Mouse (Mus musculus) midbrain, embryonic 10.5 days (tissue): ENCODE results near the gene Maml3. TPM values are rescaled to one million over a fixed set of nuclear protein-coding genes. Genes with fewer than 3 reads are reported as not detected.

Experiments used
- DNase-seq: peaks from one replicate; pipeline ENCODE4 v3.0.0-alpha.2; 2017; ENCODE audit warnings: low spot score
- H3K27ac ChIP-seq: fragments of 300-500 bp; sonication (generic); replicated peaks from 2 replicates; pipeline ENCODE4 v1.5.1; 2016; ENCODE audit warnings: mild to moderate bottlenecking
- H3K27me3 ChIP-seq: fragments of 300-500 bp; sonication (generic); 2 replicates; pipeline ENCODE4 v1.6.1; 2016; ENCODE audit warnings: low read depth, mild to moderate bottlenecking; ENCODE audit not compliant: poor library complexity, severe bottlenecking
- H3K36me3 ChIP-seq: fragments of 300-500 bp; sonication (generic); 2 replicates; pipeline ENCODE4 v1.6.1; 2016; ENCODE audit warnings: mild to moderate bottlenecking, moderate library complexity
- H3K4me1 ChIP-seq: fragments of 300-500 bp; sonication (generic); 2 replicates; pipeline ENCODE4 v1.6.1; 2016
- H3K4me3 ChIP-seq: fragments of 300-500 bp; sonication (generic); 2 replicates; pipeline ENCODE4 v1.5.1; 2016; ENCODE audit warnings: mild to moderate bottlenecking, moderate library complexity
- H3K9me3 ChIP-seq: fragments of 300-500 bp; sonication (generic); replicated peaks from 2 replicates; pipeline ENCODE4 v1.6.1; 2016; ENCODE audit warnings: mild to moderate bottlenecking
- WGBS: fragments of 180-500 bp; shearing (Covaris S2); methylation state at CpG from one replicate; pipeline ENCODE4 v1.1.7; 2016; 5-methylcytosine and 5-hydroxymethylcytosine counted together
- polyA plus RNA-seq: library from polyadenylated mRNA; unstranded; fragments of >200 nt; fragmentation: Nextera tagmentation; extraction: Ambion mirVana; gene quantifications from 2 replicates; pipeline ENCODE4 v1.2.1, GENCODE M21; 2016

Gene Maml3
- polyA plus RNA-seq, 1 experiment from 2014 or later: 5.4 TPM

GRCm38 (mm10) chr3:52087636-52088280 lies 17.1 kb downstream of the Maml3 start:
- DNase-seq: no peak
- H3K9me3 ChIP-seq: no peaks in the 10 kb centered on the region
- peaks cover 61% of the 10 kb centered on the region for H3K4me1 ChIP-seq
- H3K27ac ChIP-seq: peak overlapping the region; percentile 83
- no peak overlapping the region for H3K4me3 ChIP-seq
- H3K27me3 ChIP-seq: no peaks in the 10 kb centered on the region
- no peaks in the 10 kb centered on the region for H3K36me3 ChIP-seq
- 82% methylated on average over 7 of the region's 7 CpGs for WGBS

- H3K27me3 ChIP-seq: no peaks in the 10 kb centered on the region
- 95% methylated on average over 2 of the region's 2 CpGs for WGBS
- no peaks in the 10 kb centered on the region for H3K9me3 ChIP-seq
- DNase-seq: no peak
- no peak overlapping the region for H3K4me3 ChIP-seq
- H3K36me3 ChIP-seq: no peaks in the 10 kb centered on the region
- H3K4me1 ChIP-seq: peaks cover 40% of the 10 kb centered on the region
- H3K27ac ChIP-seq: no peak overlapping the region
These were observed 26.1 kb downstream of the Maml3 start for GRCm38 (mm10) chr3:52078763-52079162.

GRCm38 (mm10) chr3:52073959-52074358 lies 30.9 kb downstream of the Maml3 start:
- H3K4me3 ChIP-seq: no peak overlapping the region
- peak overlapping the region; percentile 69 for H3K27ac ChIP-seq
- peaks cover 72% of the 10 kb centered on the region for H3K4me1 ChIP-seq

GRCm38 (mm10) chr3:52071996-52072395 lies 32.9 kb downstream of the Maml3 start:
- no peaks in the 10 kb centered on the region for H3K36me3 ChIP-seq
- H3K27ac ChIP-seq: peak overlapping the region; percentile 85
- H3K4me3 ChIP-seq: no peak overlapping the region
- WGBS: 13% methylated on average over 5 of the region's 5 CpGs
- peak; percentile 44 for DNase-seq
- H3K9me3 ChIP-seq: no peaks in the 10 kb centered on the region
- H3K27me3 ChIP-seq: no peaks in the 10 kb centered on the region
- H3K4me1 ChIP-seq: peaks cover 87% of the 10 kb centered on the region

More at GRCm38 (mm10) chr3:52073959-52074358, 30.9 kb downstream of the Maml3 start:
- Histone ChIP-seq H3K27me3 (no peaks in the 10 kb centered on the region), H3K36me3 (no peaks in the 10 kb centered on the region), H3K9me3 (no peaks in the 10 kb centered on the region)
- WGBS: 59% methylated on average over 6 of the region's 6 CpGs
- DNase-seq: no peak

GRCm38 (mm10) chr3:52070163-52070478 lies 34.8 kb downstream of the Maml3 start:
- Histone ChIP-seq H3K9me3 (no peaks in the 10 kb centered on the region), H3K4me3 (peak overlapping the region; percentile 50), H3K27me3 (no peaks in the 10 kb centered on the region), H3K4me1 (peaks cover 95% of the 10 kb centered on the region), H3K27ac (peak overlapping the region; percentile 85), H3K36me3 (no peaks in the 10 kb centered on the region)
- WGBS: 1% methylated on average over 4 of the region's 4 CpGs
- no peak for DNase-seq

GRCm38 (mm10) chr3:52069304-52070162 lies 35.3 kb downstream of the Maml3 start:
- Histone ChIP-seq H3K9me3 (no peaks in the 10 kb centered on the region), H3K27me3 (no peaks in the 10 kb centered on the region), H3K36me3 (no peaks in the 10 kb centered on the region), H3K27ac (peak overlapping the region; percentile 85), H3K4me3 (peak overlapping the region; percentile 50), H3K4me1 (peaks cover 92% of the 10 kb centered on the region)
- peak; percentile 73 for DNase-seq
- 7% methylated on average over 25 of the region's 25 CpGs for WGBS

- Histone ChIP-seq H3K27ac (peak overlapping the region; percentile 85; the same call in 1 of the 2 replicates), H3K4me3 (no peak overlapping the region), H3K36me3 (no peaks in the 10 kb centered on the region), H3K4me1 (peaks cover 85% of the 10 kb centered on the region), H3K9me3 (no peaks in the 10 kb centered on the region), H3K27me3 (no peaks in the 10 kb centered on the region)
- WGBS: 63% methylated on average over 3 of the region's 3 CpGs
- DNase-seq: no peak
These were observed 36.0 kb downstream of the Maml3 start for GRCm38 (mm10) chr3:52068885-52069284.

GRCm38 (mm10) chr3:52067181-52067580 lies 37.7 kb downstream of the Maml3 start:
- DNase-seq: no peak
- no peaks in the 10 kb centered on the region for H3K27me3 ChIP-seq
- no peak overlapping the region for H3K27ac ChIP-seq
- no peak overlapping the region for H3K4me3 ChIP-seq
- H3K9me3 ChIP-seq: no peaks in the 10 kb centered on the region
- 84% methylated on average over 6 of the region's 6 CpGs for WGBS
- H3K36me3 ChIP-seq: no peaks in the 10 kb centered on the region
- peaks cover 85% of the 10 kb centered on the region for H3K4me1 ChIP-seq

- Histone ChIP-seq H3K27ac (peak overlapping the region; percentile 14), H3K4me1 (peaks cover 85% of the 10 kb centered on the region), H3K36me3 (no peaks in the 10 kb centered on the region), H3K27me3 (no peaks in the 10 kb centered on the region), H3K4me3 (no peak overlapping the region), H3K9me3 (no peaks in the 10 kb centered on the region)
- 74% methylated on average over 3 of the region's 3 CpGs for WGBS
- DNase-seq: no peak
These were observed 38.7 kb downstream of the Maml3 start for GRCm38 (mm10) chr3:52066142-52066541.

- no peak for DNase-seq
- Histone ChIP-seq H3K4me3 (no peak overlapping the region), H3K4me1 (peaks cover 82% of the 10 kb centered on the region), H3K27ac (0 out of 2 replicates have a peak overlapping the region, but pooled peaks have one; percentile 10), H3K27me3 (no peaks in the 10 kb centered on the region), H3K36me3 (no peaks in the 10 kb centered on the region), H3K9me3 (no peaks in the 10 kb centered on the region)
- 94% methylated on average over 3 of the region's 3 CpGs for WGBS
These were observed 41.6 kb downstream of the Maml3 start for GRCm38 (mm10) chr3:52063261-52063655.

- no peaks in the 10 kb centered on the region for H3K36me3 ChIP-seq
- H3K4me1 ChIP-seq: peaks cover 80% of the 10 kb centered on the region
- DNase-seq: peak; percentile 33
- WGBS: 49% methylated on average over 11 of the region's 11 CpGs
- peak overlapping the region; percentile 82 for H3K27ac ChIP-seq
- no peaks in the 10 kb centered on the region for H3K9me3 ChIP-seq
- H3K27me3 ChIP-seq: no peaks in the 10 kb centered on the region
- peak overlapping the region; percentile 24 for H3K4me3 ChIP-seq
These were observed 42.3 kb downstream of the Maml3 start for GRCm38 (mm10) chr3:52062389-52063260.
